In the genomic region with DNA sequence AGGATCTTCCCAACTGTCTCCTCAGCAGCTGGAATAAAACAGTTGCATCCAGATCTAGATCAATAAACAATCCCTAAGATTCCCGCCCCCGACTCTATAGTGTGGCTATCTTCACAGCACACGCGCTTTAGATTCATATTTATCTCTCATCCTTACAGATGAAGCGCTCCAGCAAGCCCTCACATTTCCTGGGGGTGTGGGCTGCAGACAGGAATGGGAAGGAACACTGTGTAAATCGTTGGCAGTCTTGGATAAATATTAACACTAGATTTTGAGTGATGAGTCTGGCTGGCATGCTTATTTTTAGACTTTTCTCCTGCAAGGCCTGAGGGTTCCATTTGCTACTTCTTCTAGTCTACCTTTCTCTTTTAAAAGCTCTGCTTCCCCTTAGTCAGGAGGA, we compare ENCODE assay signal across 8 mouse cellular contexts. TPM values are rescaled to one million over a fixed set of nuclear protein-coding genes. Genes with fewer than 3 reads are reported as not detected.
DNase-seq lines count a peak whose midpoint lies in the region; ATAC-seq and TF ChIP-seq lines count a peak whose summit lies in the region.

No protein-coding gene starts in this region.

- DNase-seq in CH12.LX (ENCODE audit: extremely low read depth) = no peak
- peak; percentile 48 for DNase-seq in Muller cell, postnatal 12 days (ENCODE audit: inconsistent ontology term)
- DNase-seq in hindbrain, embryonic 11.5 days (ENCODE audit: low spot score) = no peak
- DNase-seq in adrenal gland, adult 2 months = no peak
- DNase-seq in thymus, adult 18-20 months = no peak

- no peaks in the 10 kb centered on the region for H3K27me3 ChIP-seq in CH12.LX (replicated peaks)
- H3K27me3 ChIP-seq in hindbrain, embryonic 11.5 days (ENCODE audit: control insufficient read depth, insufficient read depth, low read length) = no peaks in the 10 kb centered on the region; the same call in 1 of the 2 replicates
- H3K27me3 ChIP-seq in limb, embryonic 15.5 days = 0 out of 2 replicates have a peak, but pooled peaks cover 9% of the 10 kb centered on the region

- no peak for TF ChIP-seq EP300 in CH12.LX (IDR thresholded peaks at IDR 0.05; ENCODE audit: low read length)

- peaks cover 10 to 43% of the 10 kb centered on the region in 2 experiments for H3K36me3 ChIP-seq in CH12.LX (replicated peaks in 1 of 2; ENCODE audit: control insufficient read depth in 1 of 2, insufficient read depth in 1 of 2, low read length in 1 of 2)
- H3K36me3 ChIP-seq in hindbrain, embryonic 11.5 days (ENCODE audit: control insufficient read depth, insufficient read depth, low read length) = no peaks in the 10 kb centered on the region
- peaks cover 7% of the 10 kb centered on the region for H3K36me3 ChIP-seq in limb, embryonic 15.5 days

- peaks cover 30% of the 10 kb centered on the region for H3K79me2 ChIP-seq in CH12.LX (replicated peaks; ENCODE audit: control insufficient read depth, extremely low read depth, insufficient read depth, poor library complexity, severe bottlenecking)

- dilution Hi-C loops in CH12.LX (cut with MboI; ENCODE audit: extremely low pct_ligation_motif_present, extremely low pct_unique_long_range_greater_than_20kb, low sequenced_read_pairs) = no loop called here

- WGBS in hindbrain, embryonic 11.5 days = 54% methylated on average over 6 of the region's 6 CpGs
- 33% methylated on average over 6 of the region's 6 CpGs for WGBS in limb, embryonic 15.5 days
- WGBS in olfactory bulb, adult 2 months = 36% methylated on average over 6 of the region's 6 CpGs

- no peak overlapping the region for H3K27ac ChIP-seq in CH12.LX (ENCODE audit: insufficient read depth, low read depth)
- no peak overlapping the region for H3K27ac ChIP-seq in hindbrain, embryonic 11.5 days (ENCODE audit: low read depth, low read length)
- H3K27ac ChIP-seq in limb, embryonic 15.5 days = no peak overlapping the region
- peak overlapping the region; percentile 66; the same call in 1 of the 2 replicates for H3K27ac ChIP-seq in olfactory bulb, adult 2 months (ENCODE audit: insufficient read depth, low read depth, low read length)

- peak overlapping the region; percentile 94; the same call in 1 of the 2 replicates for H3K9ac ChIP-seq in CH12.LX (ENCODE audit: insufficient read depth, low read depth)
- H3K9ac ChIP-seq in hindbrain, embryonic 11.5 days (ENCODE audit: low read depth, low read length) = peak overlapping the region; percentile 84
- 0 out of 2 replicates have a peak overlapping the region, but pooled peaks have one; percentile 8 for H3K9ac ChIP-seq in limb, embryonic 15.5 days

- in situ Hi-C loops in CH12.LX (cut with MboI; ENCODE audit: low pct_ligation_motif_present, low pct_unique_long_range_greater_than_20kb, low sequenced_read_pairs) = no loop called here

- TF ChIP-seq CTCF in CH12.LX (conservative IDR thresholded peaks at IDR 0.05 in 1 of 2, IDR thresholded peaks at IDR 0.05 in 1 of 2; ENCODE audit: low read depth in 2 of 2, low read length in 2 of 2) = no peak
- TF ChIP-seq CTCF in olfactory bulb, adult 2 months (IDR thresholded peaks at IDR 0.05; ENCODE audit: insufficient read depth, low read depth, low read length) = no peak

- peak overlapping the region; percentile 57 for H3K4me2 ChIP-seq in CH12.LX (ENCODE audit: insufficient read depth, low read depth, poor library complexity, severe bottlenecking)
- H3K4me2 ChIP-seq in hindbrain, embryonic 11.5 days (replicated peaks; ENCODE audit: low read depth, low read length) = peak overlapping the region; percentile 84
- peak overlapping the region; percentile 81 for H3K4me2 ChIP-seq in limb, embryonic 15.5 days

- H3K9me3 ChIP-seq in CH12.LX (replicated peaks; ENCODE audit: low read length) = no peaks in the 10 kb centered on the region
- H3K9me3 ChIP-seq in hindbrain, embryonic 11.5 days (ENCODE audit: control insufficient read depth, low read length) = no peaks in the 10 kb centered on the region
- H3K9me3 ChIP-seq in limb, embryonic 15.5 days = no peaks in the 10 kb centered on the region

- H3K4me3 ChIP-seq in CH12.LX (replicated peaks in 1 of 3; ENCODE audit: low read depth in 2 of 3, low read length in 2 of 3, poor library complexity in 1 of 3) = peak overlapping the region; percentile 75 to 100 (median 86)
- H3K4me3 ChIP-seq in hindbrain, embryonic 11.5 days (ENCODE audit: low read depth, low read length) = peak overlapping the region; percentile 80
- peak overlapping the region; percentile 85 for H3K4me3 ChIP-seq in limb, embryonic 15.5 days
- H3K4me3 ChIP-seq in olfactory bulb, adult 2 months (ENCODE audit: insufficient read depth, low read depth, low read length) = 0 out of 2 replicates have a peak overlapping the region, but pooled peaks have one; percentile 16

- no peak for TF ChIP-seq RAD21 in CH12.LX (IDR thresholded peaks at IDR 0.05; ENCODE audit: low read depth, low read length)

- TF ChIP-seq POLR2A in CH12.LX (IDR thresholded peaks at IDR 0.05; ENCODE audit: low read depth, low read length) = no peak
- TF ChIP-seq POLR2A in olfactory bulb, adult 2 months (IDR thresholded peaks at IDR 0.05; ENCODE audit: insufficient read depth, low read depth, low read length) = no peak

- no peak for ATAC-seq in hindbrain, embryonic 11.5 days (ENCODE audit: low FRiP score)
- ATAC-seq in limb, embryonic 15.5 days (ENCODE audit: insufficient number of reproducible peaks, low FRiP score, low TSS enrichment, low read depth) = no peak
- ATAC-seq in cerebellum, adult (ENCODE audit: insufficient number of reproducible peaks, low FRiP score, low TSS enrichment) = no peak

- peaks cover 4 to 51% of the 10 kb centered on the region in 2 experiments for H3K4me1 ChIP-seq in CH12.LX (ENCODE audit: control insufficient read depth in 1 of 2, insufficient read depth in 2 of 2)
- H3K4me1 ChIP-seq in hindbrain, embryonic 11.5 days (replicated peaks; ENCODE audit: control insufficient read depth, insufficient read depth, low read length) = no peaks in the 10 kb centered on the region
- H3K4me1 ChIP-seq in limb, embryonic 15.5 days = peaks cover 17% of the 10 kb centered on the region
- no peaks in the 10 kb centered on the region for H3K4me1 ChIP-seq in olfactory bulb, adult 2 months (ENCODE audit: control insufficient read depth, insufficient read depth, low read length)

TF ChIP-seq in CH12.LX, 34 proteins besides CTCF, POLR2A, EP300 and RAD21:
- TF ChIP-seq HCFC1 (IDR thresholded peaks at IDR 0.05; ENCODE audit: low read depth, low read length) (no peak), E2F4 (IDR thresholded peaks at IDR 0.05; ENCODE audit: insufficient replicate concordance, low read depth, low read length) (no peak), BHLHE40 (IDR thresholded peaks at IDR 0.05; ENCODE audit: low read depth, low read length) (no peak), MAZ (IDR thresholded peaks at IDR 0.05; ENCODE audit: low read depth, low read length) (no peak), TCF12 (IDR thresholded peaks at IDR 0.05; ENCODE audit: low read depth, low read length) (no peak), POLR2AphosphoS2 (IDR thresholded peaks at IDR 0.05; ENCODE audit: low read depth, low read length) (no peak), JUN (IDR thresholded peaks at IDR 0.05; ENCODE audit: insufficient read depth, low read depth, low read length) (no peak), CHD1 (IDR thresholded peaks at IDR 0.05; ENCODE audit: low read depth, low read length) (no peak), USF1 (IDR thresholded peaks at IDR 0.05; ENCODE audit: low read depth, low read length) (no peak), MYC (IDR thresholded peaks at IDR 0.05; ENCODE audit: low read depth, low read length) (no peak), IRF4 (IDR thresholded peaks at IDR 0.05; ENCODE audit: low read depth, low read length) (no peak), CHD2 (IDR thresholded peaks at IDR 0.05; ENCODE audit: low read length) (no peak), MAX (IDR thresholded peaks at IDR 0.05; ENCODE audit: low read length) (no peak)

RNA-seq across cellular contexts. Expression of a gene that starts 1.6 kb away (rescaled TPM):
- total RNA-seq in CH12.LX (2012; rRNA removed) = 102 and 132 TPM in 2 replicates
- 232 and 244 TPM in 2 replicates for total RNA-seq in CH12.LX (2014; rRNA removed)
- polyA plus RNA-seq in CH12.LX (2012; ENCODE audit: insufficient read length, low read depth) = 264 and 277 TPM in 2 replicates
- polyA plus RNA-seq in hindbrain, embryonic 11.5 days (2014; fragmentation: Nextera tagmentation; extraction: Ambion mirVana) = 451 and 491 TPM in 2 replicates
- 310 and 325 TPM in 2 replicates for polyA plus RNA-seq in limb, embryonic 15.5 days (2015; fragmentation: Nextera tagmentation; extraction: Ambion mirVana)
- polyA plus RNA-seq in olfactory bulb, adult 2 months (2012; ENCODE audit: insufficient read depth, insufficient read length, low replicate concordance, missing spikeins) = 347 TPM in 1 of 2 replicates, not detected in the other
- 100 to 1,000 TPM; 283 to 597 TPM for total RNA-seq in adrenal gland, adult 2 months (2021)
- polyA plus RNA-seq in adrenal gland, adult 2 months (2012; rRNA removed) = 103 and 130 TPM in 2 replicates

Comparison
In these comparisons a context has a peak if more than half of its experiments do, and no peak if none do; other contexts are left out.
1. H3K4me3 ChIP-seq: peak in every context shown above with its lines; median percentile 86 in CH12.LX; 85 in limb, embryonic 15.5 days; 80 in hindbrain, embryonic 11.5 days; 16 in olfactory bulb, adult 2 months.
2. H3K9ac ChIP-seq: peak in every context shown above with its lines; median percentile 94 in CH12.LX; 84 in hindbrain, embryonic 11.5 days; 8 in limb, embryonic 15.5 days.